Mouse (Mus musculus): ENCODE results near the gene Sf3a1.

- no peak for TF ChIP-seq CTCF (IDR thresholded peaks at IDR 0.05; ENCODE audit: insufficient read depth, low read depth, low read length)
- no peak for TF ChIP-seq POLR2A (IDR thresholded peaks at IDR 0.05; ENCODE audit: insufficient read depth, low read depth, low read length)
These were observed 33.3 kb downstream of the Sf3a1 start for GRCm38 (mm10) chr11:4193420-4193819.

Data from olfactory bulb, adult 2 months (tissue).